Mouse (Mus musculus): Measurements from ENCODE around the gene Smc5.

The Smc5 gene

GRCm38 (mm10) chr19:23273355-23274053 is at the start of gene Smc5:
Smc5 (minus strand) TSS chr19:23273897.
- peak; percentile 88 to 94 for DNase-seq

GRCm38 (mm10) chr19:23323107-23323506 is 49.4 kb upstream of the Smc5 start:
- DNase-seq: no peak

DNA sequence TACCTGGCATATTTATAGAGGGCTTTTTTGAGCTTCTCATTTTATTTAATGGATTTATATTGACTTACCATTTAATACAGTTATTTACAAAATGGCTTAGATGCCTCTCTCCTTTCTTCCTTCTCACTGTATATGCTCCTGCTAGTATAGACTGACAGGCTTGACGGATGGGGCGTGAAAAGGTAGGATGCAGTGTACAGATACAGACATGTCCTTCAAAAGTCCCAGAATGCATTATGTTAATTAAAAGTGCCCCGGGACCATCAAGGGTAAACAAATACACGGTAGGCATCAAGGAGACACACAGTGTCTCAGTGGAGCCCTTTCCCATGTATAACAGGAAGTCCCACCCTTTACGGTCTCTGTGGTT is 44.3 kb upstream of the Smc5 start:
- no peak for DNase-seq

DNA sequence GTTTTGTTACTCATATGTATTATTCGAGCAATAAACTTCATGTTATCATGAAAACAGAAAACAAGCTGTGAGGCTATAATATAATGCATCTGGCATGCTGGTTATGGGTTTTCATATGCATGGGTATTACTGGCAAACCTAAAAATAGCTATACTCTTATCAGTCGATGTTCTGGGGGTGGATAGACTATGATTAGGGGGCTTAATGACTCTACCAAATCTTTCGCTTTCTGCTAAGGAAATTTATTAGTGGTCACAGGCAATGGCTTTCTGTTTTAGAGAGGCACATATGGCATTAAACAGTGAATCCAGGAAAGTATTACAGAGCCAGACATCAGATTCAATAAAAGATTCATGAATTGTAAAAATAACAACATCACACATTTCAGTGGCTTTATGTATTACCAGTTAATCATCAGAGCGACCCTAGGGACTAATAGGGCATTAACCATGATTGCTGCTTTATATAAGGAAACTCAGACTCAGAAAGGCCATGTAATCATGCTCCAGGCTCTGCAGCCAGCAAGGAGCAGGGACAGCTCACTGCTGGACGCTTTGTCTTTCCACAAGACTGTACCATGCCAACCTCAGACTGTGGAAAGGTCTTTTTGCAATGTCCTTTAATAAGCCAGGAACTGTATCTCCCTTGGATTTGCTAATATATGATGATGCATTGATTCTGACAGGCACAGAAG is 43.7 kb upstream of the Smc5 start:
- DNase-seq: peak in 1 of 2 experiments; percentile 25

DNA sequence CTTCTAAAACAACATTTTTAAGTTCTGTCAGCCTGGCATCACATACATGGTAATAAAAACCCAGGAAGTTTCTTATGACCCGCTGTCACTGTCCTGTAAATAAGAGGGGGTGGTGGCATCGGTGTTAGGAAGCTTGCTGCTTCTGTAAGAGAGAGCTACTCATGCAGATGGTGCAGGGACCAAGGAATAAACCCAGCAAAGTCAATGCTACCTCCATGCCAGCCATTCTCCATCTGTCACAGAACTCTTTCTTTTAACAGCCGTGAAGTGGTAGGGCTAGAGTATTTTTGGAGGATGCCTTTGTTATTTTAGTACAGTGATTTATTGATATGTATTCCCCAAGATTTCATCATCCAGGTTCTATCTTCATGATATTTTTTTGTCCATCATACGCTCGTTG is 43.2 kb upstream of the Smc5 start:
- no peak for DNase-seq

DNA sequence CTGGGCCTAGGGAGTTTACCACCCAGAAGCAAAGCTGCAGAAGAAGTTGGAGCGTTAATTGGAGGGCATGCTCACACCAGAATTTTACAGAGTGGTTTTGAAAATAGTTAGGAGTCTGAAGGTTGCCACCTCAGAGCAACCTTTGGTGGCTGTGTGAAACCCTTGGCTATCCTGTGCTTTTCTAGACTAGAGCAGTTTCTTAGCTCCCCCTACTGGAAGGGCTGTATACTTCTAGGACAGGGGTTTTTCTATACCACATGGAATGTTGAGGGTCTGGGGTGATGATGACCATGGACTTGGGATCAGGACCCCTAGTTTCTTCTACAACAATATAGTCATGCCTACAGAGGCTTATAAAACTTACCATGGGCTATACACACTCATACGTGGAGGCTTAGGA is 36.3 kb upstream of the Smc5 start:
- no peak for DNase-seq

DNA sequence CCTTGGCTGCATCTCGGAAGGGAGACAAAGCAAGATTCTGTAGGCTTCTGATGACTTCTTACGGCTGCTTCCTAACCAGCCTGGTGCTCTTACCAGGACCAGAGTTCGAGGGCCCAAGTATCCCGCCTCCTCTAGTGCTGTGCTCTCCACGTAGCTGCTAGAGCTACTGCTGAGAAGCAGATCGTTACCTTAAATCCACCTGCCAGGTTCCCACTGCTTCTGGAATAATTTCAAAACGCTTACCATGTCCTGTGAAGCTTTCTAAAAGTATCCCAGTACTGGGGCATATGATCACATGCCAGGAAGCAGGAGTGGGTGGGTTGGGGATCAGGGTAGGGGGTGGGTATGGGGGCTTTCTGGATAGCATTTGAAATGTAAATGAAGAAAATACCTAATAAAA is 33.0 kb upstream of the Smc5 start:
- peak; percentile 61 to 76 for DNase-seq

GRCm38 (mm10) chr19:23299987-23300386 is 26.3 kb upstream of the Smc5 start:
- no peak for DNase-seq

DNA sequence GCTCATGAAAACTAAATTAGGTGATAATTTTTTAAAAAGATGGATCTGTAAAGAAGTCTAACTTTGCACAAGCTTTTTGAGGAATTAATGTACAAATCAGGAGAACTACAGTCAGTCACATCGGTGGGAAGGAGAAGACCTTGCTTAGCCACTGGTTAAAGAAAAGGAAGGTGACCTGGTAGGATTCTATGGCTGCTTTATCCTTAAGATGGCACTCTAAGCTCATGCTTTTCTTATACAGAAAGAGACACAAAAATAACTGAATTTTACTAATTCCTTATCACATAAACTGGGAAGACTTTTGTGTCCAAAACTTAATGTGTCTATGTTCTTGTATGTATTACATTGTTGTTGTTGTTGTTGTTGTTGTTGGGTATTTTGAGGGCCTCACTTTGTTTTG is 25.2 kb upstream of the Smc5 start:
- no peak for DNase-seq

DNA sequence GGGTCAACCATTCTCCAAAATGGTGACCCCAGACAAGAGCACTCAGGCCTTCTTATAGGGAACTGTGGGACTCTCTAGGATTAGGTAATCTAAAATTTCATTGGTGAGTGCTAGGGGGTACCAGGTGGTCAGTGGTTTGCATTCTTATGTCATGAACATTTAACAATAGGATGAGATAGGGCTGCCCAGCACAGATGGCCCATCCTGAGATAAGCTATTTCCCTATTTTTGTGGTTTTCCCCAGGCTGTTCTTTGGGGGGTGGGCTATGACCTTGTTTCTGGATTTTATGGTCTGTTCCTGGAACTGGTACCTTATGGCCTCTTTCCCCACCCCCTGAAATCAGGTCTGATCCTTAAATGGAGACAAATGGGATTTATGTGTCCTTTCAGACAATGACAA is 23.5 kb upstream of the Smc5 start:
- DNase-seq: no peak

GRCm38 (mm10) chr19:23289251-23289650 is 15.6 kb upstream of the Smc5 start:
- DNase-seq: no peak

GRCm38 (mm10) chr19:23281911-23282660 is 8.4 kb upstream of the Smc5 start:
- DNase-seq: no peak

- no peak for DNase-seq
Measured at GRCm38 (mm10) chr19:23274054-23274724, 492 bp upstream of the Smc5 start.

- peak; percentile 30 to 35 for DNase-seq
Measured at GRCm38 (mm10) chr19:23256771-23257170, 16.9 kb downstream of the Smc5 start.

DNA sequence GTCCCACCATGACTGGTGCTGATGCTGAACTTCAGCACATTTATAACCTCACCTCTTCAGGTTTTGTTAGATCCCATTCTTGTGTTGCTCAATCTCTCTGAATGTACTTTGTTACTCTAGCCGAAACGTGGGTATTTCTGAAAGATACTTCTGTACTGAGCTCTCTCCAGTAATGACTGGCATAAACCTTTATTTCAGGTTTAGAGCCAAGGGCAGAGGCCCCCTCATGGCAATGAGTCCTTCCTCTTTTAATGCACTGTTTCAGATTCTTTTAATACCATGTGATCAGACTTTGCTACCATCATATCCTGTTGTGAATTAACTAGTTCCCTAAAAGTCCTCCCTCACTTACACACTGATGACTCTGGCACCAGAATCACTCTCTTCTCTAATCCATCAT is 27.2 kb downstream of the Smc5 start:
- DNase-seq: no peak

DNA sequence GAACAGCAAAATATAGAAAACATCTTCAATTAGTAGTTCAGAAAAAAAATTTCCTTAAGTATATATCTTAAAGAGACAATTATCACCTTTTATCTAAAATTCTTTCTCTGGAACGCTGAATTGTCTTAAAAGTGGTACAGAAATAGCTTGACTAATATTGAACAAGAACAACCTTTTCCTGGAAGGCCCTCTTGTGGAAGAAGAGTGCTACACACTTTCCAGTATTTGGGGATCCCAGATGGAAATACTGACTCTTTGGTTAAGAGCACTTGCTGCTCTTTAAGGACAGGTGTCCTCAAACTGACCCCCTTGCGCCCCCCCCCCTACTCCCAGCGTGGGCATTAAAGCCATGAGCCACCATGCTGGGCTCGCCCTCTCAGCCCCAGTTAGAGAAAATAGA is 48.6 kb downstream of the Smc5 start:
- DNase-seq: peak; percentile 20 to 57

DNA sequence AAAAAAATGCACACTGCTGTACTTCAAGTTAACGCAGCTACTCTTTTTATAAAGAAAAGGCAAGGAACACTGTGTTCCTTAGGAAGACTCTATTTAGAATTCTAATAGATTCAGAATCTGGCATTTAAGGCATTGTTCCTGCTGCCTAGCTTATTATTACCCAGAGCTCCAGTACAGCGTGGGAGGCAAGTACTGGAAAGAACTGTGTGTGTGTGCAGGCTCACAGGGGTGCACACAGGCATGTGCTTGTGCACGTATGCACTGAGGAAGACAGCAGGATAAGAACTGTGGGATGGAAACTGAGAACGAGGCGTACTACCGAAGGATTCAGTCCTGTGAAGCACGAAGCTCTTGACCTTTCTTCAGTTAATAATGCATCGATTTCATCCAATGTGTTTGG is 59.4 kb downstream of the Smc5 start:
- no peak for DNase-seq

GRCm38 (mm10) chr19:23211325-23211724 is 62.4 kb downstream of the Smc5 start:
- no peak for DNase-seq

- DNase-seq: no peak
Measured at GRCm38 (mm10) chr19:23203505-23204053, 70.1 kb downstream of the Smc5 start.

DNA sequence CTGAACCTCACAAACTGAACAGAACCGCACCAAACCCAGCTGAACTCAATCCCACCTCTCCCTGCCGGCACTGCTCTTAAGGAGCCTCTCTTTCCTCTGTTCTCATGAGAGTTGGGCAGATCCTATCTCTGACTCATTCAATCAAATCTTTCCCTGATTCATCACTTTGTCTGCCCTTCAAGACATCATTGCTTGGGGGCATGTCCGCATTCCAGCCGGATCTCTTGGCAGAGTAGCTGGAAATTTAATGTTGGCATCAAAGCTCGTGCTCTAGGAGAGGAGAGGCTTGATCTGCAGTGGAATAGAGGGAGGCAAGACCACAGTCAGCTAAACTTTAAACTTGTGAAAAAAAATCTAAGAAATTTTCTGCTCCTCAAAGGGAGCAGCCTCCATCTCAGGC is 71.6 kb downstream of the Smc5 start:
- no peak for DNase-seq

- no peak for DNase-seq
Measured at GRCm38 (mm10) chr19:23193076-23193475, 80.6 kb downstream of the Smc5 start.

DNA sequence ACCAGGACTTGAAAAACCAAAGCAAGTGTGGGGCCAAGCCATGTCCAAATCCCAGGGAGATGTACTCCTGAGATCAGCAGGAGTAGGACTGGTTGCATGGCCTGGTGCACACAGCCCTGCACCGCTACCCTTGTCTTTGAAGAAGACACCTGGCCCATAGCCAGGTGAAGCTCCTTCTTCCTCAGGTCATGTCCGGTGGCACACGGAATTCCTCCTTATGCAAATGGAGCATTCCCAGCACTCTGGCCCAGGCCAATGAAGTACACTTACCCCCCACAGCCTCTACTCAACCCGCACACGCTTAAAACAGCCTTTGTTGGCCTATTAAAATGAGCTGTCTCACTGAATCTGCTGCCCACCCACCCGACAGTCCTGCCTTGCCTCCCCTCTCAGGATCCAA is 82.2 kb downstream of the Smc5 start:
- DNase-seq: no peak

- DNase-seq: no peak
Measured at GRCm38 (mm10) chr19:23189744-23190143, 84.0 kb downstream of the Smc5 start.
